Mouse (Mus musculus) bone marrow macrophage, adult 2 months (primary cell): ENCODE data around the gene Ptar1. TPM values are rescaled to one million over a fixed set of nuclear protein-coding genes. Genes with fewer than 3 reads are reported as not detected.

Source experiments
- H3K27ac ChIP-seq: 2 replicates; pipeline ENCODE4 v1.5.1; 2012; ENCODE audit warnings: low read depth, low read length; ENCODE audit not compliant: insufficient read depth
- H3K4me1 ChIP-seq: 2 replicates; pipeline ENCODE4 v1.6.1; 2012; ENCODE audit warnings: low read length; ENCODE audit not compliant: control insufficient read depth, insufficient read depth
- H3K4me3 ChIP-seq: 2 replicates; pipeline ENCODE4 v1.5.1; 2012; ENCODE audit warnings: mild to moderate bottlenecking, low read length, moderate library complexity; ENCODE audit not compliant: insufficient read depth
- CTCF ChIP-seq: IDR thresholded peaks from 2 replicates; pipeline ENCODE4 v1.5.1; 2012; ENCODE audit warnings: low read depth, mild to moderate bottlenecking, low read length, moderate library complexity
- POLR2A ChIP-seq: IDR thresholded peaks from 2 replicates; pipeline ENCODE4 v1.6.1; 2012; ENCODE audit warnings: mild to moderate bottlenecking, low read depth, low read length, borderline replicate concordance
- polyA plus RNA-seq: library from polyadenylated mRNA; stranded (reverse); fragments of >200 nt; gene quantifications from 2 replicates; pipeline ENCODE4 v1.2.4, GENCODE M21; 2012; ENCODE audit not compliant: missing spikeins, insufficient read depth, insufficient read length

Ptar1 gene
- polyA plus RNA-seq, result 4.8 and 7.2 TPM in 2 replicates

DNA sequence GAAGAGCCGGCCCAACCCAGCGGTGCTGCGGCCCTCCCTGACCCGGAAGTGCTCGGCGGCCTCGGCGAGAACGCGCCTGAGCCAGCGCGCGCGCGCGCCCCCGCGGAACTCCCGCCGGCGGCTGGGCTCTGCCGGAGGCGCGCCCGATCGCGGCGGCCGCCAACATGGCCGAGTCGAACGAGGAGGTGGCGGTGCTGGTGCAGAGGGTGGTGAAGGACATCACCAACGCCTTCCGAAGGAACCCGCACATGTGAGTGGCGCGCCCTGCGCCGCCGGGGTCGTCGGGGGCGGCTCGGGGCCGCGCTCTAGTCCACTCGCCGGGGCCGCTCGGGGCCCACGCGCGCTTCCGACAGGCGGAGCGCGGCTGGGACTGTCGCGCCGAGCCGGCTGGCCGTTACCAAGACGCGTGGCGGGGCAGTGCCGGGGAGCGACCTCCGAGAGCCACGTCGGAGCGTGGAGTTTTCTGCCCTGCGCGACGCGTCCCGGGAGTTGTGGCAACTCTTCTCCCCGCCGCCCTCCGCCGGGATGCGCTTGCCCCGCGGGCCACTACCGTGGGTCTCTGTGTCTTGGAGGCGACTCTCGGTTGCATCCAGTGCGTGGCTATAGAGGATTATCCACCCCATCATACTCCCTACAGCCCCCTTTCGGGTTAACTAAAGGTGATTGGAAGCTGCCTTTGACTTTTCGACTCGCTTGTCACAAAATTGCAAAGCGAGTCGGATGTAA lies at the start of gene Ptar1:
TSS of gene Ptar1 (plus strand) at position 134 of the 726 bp plus-strand sequence.
- H3K4me3 ChIP-seq, result peak within 1 kb of the TSS; percentile 69
- H3K4me1 ChIP-seq, result peaks cover 4% of the 10 kb centered on the region; the same call in 1 of the 2 replicates
- TF ChIP-seq CTCF, result no peak
- no peak for TF ChIP-seq POLR2A
- peak within 1 kb of the TSS; percentile 63 for H3K27ac ChIP-seq

DNA sequence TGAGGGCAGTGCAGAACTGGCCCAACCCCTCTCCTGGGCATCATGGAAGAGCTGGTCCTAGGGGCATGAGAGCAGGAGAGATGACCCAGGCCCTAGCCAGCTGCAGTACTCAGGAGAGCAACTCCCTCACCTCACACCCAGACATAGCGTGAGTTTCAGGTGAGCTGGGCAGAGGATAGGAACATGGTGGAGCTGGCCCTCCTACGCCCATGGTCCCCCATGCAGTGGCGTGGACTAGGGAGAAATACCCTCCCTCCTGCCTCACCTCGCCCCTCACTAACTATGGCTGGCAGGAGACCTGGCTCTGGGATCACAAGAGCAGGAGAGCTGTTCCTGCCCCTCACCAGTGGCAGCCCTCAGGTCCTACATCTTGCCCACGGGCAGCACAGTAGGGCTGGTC lies 43.4 kb upstream of the Ptar1 start:
- no peak for TF ChIP-seq POLR2A
- TF ChIP-seq CTCF, result no peak
- Histone ChIP-seq H3K27ac (no peak overlapping the region), H3K4me1 (no peaks in the 10 kb centered on the region), H3K4me3 (no peak overlapping the region)

DNA sequence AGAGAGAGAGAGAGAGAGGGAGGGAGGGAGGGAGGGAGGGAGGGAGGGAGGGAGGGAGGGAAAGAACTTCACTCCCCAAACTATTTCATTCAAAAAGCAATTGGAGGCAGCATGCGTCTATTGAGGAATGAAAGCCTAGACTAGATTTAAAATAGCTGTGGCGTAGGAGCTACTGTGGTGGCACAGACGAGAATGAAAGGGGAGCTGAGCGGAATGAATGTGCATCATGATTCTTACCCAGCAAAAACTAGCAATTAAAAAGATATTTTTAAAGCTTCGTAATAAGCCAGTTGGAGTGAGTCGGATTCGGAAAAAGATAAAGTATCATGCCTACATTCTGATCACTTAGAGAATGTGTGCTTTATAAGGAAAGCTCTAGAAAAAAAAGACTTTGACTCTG lies 41.9 kb upstream of the Ptar1 start:
- no peak for TF ChIP-seq POLR2A
- TF ChIP-seq CTCF, result no peak
- no peak overlapping the region for H3K27ac ChIP-seq
- H3K4me1 ChIP-seq, result no peaks in the 10 kb centered on the region
- no peak overlapping the region for H3K4me3 ChIP-seq

DNA sequence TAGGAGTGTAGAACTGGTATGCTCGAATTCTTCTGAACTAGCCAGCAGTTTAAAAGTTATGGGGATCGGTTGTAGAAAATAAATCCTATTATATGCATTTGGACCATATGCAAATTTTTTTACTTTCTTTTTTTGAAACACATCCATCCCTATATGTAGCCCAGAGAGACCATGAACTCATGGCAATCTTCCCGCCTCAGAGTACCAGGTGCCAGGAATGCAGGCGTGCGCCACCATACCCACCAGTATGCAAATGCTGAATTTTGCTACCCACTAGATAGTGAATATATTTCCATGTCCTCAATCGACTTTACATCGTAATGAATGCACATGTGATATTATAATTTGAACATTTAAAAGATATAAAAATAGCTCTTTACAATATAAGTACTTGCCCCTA lies 39.9 kb upstream of the Ptar1 start:
- H3K27ac ChIP-seq, result no peak overlapping the region
- TF ChIP-seq CTCF (no peak), POLR2A (no peak)
- H3K4me1 ChIP-seq, result no peaks in the 10 kb centered on the region
- no peak overlapping the region for H3K4me3 ChIP-seq

DNA sequence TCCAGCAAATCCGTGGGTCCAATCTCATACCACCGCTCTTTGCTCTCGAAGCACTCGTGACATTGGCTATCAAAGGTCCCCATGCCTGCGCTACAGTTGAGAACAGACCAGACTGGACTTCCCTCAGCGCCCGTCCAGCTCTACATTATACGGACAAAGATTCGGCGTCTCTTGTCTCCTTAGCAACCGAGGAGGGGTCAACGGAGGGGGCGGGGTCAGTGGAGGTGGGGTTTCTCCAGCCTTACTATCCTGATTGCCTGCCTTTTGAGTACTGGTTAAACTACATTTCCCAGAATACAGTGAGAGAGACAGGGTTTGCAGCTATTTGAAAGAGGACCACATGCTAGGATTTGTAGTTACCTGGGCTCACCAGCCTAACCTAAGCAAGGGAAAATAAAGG lies 34.6 kb upstream of the Ptar1 start, which contains the start of gene 1700028P14Rik:
TSS of gene 1700028P14Rik (minus strand) at position 169 of the 400 bp plus-strand sequence.
- H3K4me3 ChIP-seq, result no peak within 1 kb of the TSS
- TF ChIP-seq CTCF, result no peak
- no peak for TF ChIP-seq POLR2A
- no peaks in the 10 kb centered on the region for H3K4me1 ChIP-seq
- no peak within 1 kb of the TSS for H3K27ac ChIP-seq

DNA sequence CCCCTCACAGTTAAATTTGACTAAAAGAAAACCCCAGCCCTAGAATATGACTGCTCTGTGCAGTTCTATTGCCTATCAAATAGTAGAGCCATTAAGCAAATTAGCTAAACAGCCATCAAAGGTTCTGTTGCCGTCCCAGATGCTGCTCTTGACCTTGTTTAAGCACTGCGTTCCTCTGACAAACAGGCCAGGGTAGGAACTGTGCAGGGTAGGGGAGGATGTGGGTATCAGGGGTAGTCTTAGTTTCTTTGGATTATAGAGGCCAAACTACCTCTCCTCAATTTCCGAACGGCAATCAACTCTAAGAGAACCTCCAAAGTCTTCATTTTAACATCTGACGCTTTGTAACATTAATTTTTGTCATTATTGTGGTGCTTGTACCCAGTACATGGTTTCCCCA lies 34.1 kb upstream of the Ptar1 start:
- no peaks in the 10 kb centered on the region for H3K4me1 ChIP-seq
- TF ChIP-seq CTCF (no peak), POLR2A (no peak)
- H3K4me3 ChIP-seq, result no peak overlapping the region
- H3K27ac ChIP-seq, result no peak overlapping the region

DNA sequence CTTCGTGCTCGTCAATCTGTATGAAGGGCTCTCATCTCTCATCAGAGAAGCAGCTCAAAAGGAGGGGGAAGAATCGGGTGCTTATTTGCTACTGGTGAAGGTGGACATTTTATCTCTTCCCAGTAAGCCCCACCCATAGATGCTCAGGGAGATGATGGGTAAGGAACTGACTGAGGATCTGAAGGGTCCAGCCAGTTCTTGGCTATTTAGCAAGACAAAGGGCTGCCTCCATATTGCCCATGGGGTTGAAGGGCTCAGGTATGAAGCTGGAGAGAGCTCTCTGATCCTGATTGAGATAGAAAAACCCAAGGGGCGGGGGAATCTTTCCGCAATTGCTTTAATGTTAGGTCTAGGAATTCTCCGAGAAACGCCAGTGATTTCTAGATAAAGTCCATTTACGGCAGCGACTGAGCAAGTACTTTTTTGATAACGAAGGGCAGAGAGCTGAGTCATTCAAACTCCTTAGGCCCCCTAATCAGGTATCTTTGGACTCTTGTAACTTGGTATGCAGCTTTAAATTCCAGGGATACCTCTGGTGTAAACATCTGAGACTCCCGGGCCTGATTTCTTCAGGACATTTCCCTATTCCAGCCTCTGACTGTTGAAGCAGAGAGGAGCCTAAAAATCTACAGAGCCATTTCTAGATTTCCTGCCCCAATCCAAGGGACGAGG lies 29.8 kb upstream of the Ptar1 start:
- Histone ChIP-seq H3K4me1 (no peaks in the 10 kb centered on the region), H3K27ac (no peak overlapping the region), H3K4me3 (no peak overlapping the region)
- TF ChIP-seq CTCF, result no peak
- TF ChIP-seq POLR2A, result no peak

DNA sequence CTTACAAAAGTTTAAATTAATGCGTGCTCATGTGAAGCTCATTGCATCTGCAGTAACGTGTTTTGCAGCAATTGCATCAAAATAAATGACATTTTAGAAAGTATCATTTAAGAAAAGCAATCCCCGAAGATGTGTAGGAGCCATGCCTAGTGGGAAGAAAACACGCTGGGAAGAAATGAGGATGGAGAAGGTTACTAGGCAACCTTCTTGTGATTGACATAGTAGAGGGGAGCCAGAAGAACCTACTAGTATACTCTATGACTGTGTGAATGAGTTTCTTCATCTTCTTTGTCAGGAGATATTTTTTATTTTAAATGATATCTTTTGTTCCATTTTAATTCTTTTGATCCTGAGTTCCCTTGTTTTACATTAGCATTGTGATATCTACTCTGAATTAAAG lies 28.9 kb upstream of the Ptar1 start:
- H3K27ac ChIP-seq, result no peak overlapping the region
- H3K4me1 ChIP-seq, result no peaks in the 10 kb centered on the region
- TF ChIP-seq CTCF, result no peak
- no peak for TF ChIP-seq POLR2A
- no peak overlapping the region for H3K4me3 ChIP-seq

DNA sequence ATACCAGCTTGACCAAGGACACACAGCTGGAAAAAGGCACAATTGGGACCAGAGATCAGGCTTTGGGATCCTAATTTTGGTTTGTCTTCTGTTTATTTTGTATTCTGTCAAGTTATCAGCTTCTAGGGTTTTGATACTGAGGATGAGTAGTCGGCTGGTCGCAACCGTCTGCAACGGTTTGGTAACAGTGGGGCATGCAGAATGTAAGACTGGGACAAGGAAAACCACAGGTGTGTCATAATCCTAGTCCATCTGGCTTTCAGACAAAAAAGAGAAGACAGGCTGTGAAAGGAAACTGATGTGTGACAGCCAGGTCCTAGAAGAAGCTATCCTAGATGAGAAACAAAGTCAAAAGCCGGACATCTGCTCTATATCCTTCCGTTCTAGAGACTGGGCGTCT lies 23.1 kb upstream of the Ptar1 start:
- Histone ChIP-seq H3K27ac (no peak overlapping the region), H3K4me1 (no peaks in the 10 kb centered on the region), H3K4me3 (no peak overlapping the region)
- TF ChIP-seq POLR2A, result no peak
- no peak for TF ChIP-seq CTCF

DNA sequence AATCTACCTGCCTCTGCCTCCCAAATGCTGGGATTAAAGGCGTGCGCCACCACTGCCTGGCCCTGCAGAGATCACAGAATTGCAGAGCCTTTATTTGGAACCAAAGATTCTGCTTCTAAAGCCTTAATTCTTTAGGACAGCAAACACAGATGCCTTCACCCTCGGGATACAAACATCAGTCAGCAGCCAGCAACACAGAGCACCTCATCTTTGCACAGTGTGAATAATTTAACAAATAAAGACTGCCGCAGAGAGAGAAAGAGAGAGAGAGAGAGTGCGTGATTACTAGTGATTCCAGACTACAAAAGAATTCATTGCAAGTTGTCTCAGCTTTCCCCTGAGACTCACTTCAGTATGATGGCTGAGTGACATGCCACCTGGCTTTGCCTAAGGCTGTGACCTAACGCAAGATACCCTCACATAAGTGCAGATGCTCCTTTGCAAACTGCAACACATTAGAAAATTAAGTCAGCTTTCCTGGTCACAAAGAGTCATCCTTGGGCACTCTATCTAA lies 19.0 kb upstream of the Ptar1 start:
- TF ChIP-seq CTCF (no peak), POLR2A (no peak)
- Histone ChIP-seq H3K4me3 (no peak overlapping the region), H3K27ac (no peak overlapping the region), H3K4me1 (no peaks in the 10 kb centered on the region)
